Mouse (Mus musculus) adrenal gland, postnatal 36 days (tissue): ENCODE measurements around the gene Nceh1. TPM values are rescaled to one million over a fixed set of nuclear protein-coding genes. Genes with fewer than 3 reads are reported as not detected.
A peak's percentile ranks its signal among the peaks of the same experiment; 100 is the strongest.

Experiments
- DNase-seq, 2 experiments: peaks; one replicate each; pipeline ENCODE4 v3.0.0; 2021; ENCODE audit warnings: mixed read lengths in 1 of 2
- total RNA-seq, 2 experiments: library from RNA; stranded (reverse); gene quantifications; 2 replicates each; pipeline ENCODE4 v1.2.3; 2021

The Nceh1 gene
- total RNA-seq, 2 experiments from 2014 or later, result 91.9 to 225 TPM

DNA sequence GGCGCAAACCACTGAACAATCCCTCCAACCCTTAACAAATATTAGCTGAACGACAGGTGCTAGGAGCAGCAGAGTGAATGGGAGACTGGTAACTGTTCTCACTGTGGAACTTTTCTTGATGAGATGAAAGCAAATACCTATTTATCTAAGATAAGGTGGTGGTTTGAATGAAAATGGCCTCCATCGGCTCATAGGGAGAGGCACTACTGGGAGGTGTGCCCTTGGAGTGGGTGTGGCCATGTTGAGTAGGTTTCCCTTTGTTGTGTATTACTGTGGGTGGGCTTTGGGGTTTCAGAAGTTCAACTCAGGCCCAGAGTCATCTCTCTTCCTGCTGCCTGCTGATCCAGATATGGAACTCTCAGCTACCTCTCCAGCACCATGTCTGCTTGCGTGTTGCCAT lies 8.1 kb downstream of the Nceh1 start:
- DNase-seq, result no peak

DNA sequence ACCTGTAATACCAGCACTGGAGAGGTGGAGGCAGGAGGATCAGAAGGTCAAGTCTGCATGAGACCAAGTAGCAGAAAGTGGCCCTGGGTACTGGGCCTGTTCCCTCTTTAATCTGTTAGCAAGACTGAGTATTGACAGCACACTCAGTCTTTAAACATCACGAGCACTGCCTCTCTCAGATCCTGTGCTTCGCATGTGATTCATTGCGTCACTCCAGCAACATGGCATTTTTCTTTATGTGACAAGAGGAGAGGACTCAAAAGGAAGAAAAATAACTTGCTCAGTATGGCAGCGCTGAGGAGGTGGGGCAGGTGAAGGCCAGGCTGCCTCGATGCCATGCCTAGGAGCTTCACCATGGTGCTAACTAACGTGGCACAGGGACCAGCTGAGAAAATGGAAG lies 9.1 kb downstream of the Nceh1 start:
- DNase-seq, result peak; percentile 28 to 53

DNA sequence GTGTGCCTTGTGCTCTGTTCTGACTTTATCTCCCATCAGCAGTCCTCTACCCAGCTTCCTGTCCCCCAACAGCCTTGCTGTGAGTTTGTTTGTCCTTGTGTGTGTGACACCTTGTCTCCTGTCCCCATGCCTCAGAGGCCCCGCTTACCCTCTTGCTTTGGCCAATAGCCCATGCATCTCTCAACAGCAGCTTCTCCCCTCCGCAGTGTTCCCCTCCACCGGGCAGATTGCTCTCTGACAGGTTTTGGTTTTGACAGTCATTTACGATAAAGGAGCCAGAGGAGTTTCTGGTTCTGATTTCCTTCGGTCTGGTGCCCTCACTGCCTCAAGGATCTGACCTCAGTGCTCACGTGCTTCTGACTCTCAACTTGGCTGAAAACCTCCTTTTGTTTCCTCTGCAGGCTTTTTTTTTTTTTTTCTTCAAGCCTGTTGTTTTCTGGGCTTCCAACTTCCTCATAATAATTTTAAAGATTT lies 11.1 kb downstream of the Nceh1 start:
- DNase-seq, result peak; percentile 43 to 59

DNA sequence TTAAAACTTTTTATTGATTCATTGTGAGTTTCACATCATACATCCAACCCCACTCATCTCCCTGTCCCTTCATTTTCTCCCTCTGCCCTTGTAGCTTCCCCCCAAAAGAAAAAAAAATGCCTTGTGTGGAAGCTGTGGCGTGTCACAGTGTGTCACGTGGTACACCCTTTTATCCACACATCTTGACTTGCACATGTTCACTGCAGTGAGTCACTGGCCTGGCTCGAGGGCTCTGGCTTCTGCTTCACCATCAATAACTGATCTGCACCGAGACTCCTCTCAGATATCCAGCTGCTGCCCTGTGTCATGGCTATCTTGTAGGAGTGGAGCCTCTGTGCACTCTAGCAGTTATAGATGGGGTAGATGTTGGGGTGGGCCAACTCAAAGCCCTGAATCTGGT lies 12.4 kb downstream of the Nceh1 start:
- peak; percentile 70 to 76 for DNase-seq

DNA sequence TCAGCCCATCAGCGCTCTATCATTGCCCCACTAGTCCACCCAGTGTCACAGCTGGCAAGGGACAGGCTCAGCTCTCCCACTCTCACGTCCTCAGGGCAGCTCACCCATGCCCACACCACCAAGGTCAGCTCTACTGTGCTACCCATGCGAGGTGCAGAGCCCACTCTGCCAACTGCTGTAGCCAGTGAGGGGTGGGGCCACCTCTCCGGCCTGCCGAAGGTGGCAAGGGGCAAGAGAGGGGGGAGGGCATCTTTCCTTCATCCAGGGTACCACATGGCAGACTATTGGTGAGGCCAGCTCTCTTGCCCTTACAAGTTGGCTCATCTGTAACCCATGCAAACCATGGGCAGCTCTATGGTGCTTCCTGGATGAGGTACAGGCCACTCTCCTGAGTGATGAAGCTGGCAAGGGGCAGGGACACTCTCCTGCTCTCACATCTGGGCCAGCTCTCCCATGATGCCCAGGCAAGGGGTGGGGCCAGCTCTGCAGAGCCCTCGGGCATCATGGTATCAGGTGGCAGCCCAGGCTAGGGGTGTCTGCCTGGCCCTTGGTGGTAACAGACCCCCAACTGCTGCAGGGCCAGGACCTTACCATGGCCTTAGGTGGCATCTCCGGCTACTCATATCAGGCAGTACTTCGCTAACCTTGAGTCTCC lies 12.9 kb downstream of the Nceh1 start:
- no peak for DNase-seq

DNA sequence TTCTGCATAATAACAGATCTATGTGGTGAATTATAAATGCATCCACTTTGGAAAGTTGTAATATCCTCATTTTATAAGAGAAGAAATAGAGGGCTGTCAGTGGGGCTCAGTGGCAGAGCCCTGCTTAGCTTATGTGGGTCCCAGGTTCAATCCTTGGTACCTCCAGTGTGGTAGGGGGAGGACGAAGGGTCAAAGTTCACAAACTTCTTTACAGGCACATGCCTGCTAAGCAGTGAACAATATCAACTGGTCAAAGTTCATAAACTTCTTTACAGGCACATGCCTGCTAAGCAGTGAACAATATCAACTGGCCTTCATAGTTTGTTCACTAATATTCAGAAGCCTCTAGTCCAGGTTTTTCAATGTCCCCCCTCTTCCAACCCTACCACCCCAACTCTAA lies 13.8 kb downstream of the Nceh1 start:
- DNase-seq, result no peak

DNA sequence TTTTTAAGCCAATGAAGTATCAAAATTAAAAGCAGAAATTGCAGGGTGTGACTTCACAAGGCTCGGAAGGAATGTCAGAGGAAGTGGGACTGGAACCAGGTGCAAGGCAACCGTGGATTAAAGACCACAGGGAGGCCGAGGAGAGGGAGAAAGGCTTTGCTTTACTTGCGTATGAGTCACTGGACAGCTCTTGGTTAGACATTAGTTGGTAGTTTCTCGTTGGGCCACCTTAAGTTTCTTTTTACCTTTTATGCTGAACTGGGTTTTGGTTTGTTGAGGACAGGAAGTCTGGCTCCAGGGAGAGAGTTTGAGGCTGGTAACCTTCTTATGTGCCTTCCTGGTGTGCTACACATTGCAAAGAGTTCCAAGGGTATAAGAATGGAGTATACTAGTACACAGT lies 15.1 kb downstream of the Nceh1 start:
- no peak for DNase-seq

DNA sequence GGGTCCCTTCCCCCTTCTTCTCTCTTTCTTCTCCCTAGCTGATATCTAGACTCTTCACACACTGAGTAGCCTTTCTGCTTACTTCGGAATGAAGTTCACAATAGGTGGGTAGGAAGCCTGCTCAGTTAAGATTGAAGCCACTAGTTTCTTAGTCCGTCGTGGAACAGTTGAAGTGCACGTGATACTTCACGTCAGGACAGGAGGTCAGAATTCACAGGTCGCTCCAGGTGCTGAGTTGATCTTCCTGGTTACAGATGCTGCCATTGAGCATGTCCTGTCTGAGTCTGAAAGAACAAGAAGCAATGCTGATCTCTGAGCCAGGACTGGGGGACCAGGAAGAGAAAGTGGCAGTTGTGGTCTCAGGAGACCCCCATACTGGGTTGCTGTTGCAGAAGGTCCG lies 16.4 kb downstream of the Nceh1 start:
- DNase-seq, result no peak

DNA sequence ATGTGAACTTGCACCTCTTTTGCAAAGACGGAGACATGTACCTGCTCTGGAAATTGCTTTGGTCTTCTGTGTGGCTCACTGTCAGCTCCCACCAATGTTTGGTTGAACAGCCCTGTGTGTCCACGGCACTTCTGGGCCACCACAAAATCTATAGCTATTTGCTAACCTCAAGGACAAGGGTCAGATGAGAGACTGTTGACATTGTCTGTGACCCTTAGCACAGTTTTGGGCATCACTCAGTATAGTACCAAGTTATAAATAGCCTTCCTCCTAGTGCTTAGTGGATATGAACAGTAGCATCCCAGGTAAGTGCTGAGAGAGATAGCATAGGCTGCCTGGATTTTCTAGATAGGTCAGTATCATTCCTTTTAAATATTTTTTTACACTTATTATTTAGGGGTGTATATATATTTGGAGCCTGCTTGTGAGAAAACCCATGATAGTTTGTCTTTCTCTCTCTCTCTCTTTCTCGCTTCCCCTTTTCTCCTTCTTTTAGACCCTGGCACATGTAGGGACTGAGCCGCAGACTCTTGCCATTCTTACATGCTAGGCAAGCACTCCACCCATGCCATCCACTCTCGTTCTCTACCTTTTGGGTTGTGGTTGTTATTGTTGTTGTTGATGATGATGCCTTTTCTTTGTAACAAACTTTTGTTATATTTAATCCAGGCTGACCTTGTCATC lies 19.1 kb downstream of the Nceh1 start:
- no peak for DNase-seq

DNA sequence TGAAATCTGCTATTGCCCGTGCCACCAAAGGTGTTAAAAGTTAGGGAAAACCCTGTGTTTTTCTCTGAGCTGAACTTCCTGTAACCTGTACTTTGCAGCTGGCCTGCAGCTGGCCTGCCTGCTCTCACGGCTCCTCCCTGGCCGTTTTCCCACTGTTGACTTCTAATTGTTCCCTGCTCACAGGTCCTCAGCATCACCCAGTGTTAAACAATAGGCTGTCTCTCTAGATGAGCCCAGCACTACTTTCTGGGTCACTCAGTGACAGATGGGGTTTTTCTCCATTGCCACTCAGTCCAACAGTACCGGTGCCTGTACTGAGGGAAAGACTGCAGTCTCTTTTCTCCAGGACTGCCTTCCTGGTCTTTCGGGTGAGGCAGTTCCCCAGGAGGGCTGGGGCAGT lies 22.3 kb downstream of the Nceh1 start:
- DNase-seq, result peak in 1 of 2 experiments; percentile 22

DNA sequence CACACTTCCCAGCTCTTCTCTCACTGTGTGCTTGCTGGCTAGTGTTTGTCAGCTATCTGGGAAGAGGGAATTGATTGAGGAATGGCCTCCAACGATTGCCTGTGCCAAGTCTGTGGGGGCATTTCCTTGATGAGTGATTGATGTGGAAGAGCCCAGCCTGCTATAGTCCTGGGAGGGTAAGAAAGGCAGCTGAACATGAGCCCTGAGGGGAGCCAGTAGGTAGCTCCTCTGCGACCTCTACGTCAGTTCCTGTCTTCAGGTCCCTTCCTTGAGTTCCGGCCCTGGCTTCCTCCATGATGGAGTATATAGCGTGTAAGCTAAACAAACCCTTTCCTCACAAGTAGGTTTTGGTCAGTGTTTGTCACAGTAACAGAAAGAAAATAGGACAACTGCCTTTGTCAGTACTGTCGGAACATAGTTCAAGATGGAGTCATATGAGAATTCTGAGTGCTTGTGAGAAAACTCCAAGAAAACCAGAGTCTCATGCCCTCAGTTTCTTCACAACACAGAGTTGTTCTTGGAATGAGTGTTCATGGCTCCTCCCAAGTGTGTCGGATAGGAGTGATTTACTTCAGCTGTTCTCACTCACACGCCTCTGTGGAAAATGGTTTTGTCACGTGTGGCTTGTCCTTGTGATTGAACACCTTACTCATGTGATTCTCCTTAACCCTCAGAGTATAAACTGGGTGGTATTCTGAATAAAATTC lies 22.9 kb downstream of the Nceh1 start:
- no peak for DNase-seq

DNA sequence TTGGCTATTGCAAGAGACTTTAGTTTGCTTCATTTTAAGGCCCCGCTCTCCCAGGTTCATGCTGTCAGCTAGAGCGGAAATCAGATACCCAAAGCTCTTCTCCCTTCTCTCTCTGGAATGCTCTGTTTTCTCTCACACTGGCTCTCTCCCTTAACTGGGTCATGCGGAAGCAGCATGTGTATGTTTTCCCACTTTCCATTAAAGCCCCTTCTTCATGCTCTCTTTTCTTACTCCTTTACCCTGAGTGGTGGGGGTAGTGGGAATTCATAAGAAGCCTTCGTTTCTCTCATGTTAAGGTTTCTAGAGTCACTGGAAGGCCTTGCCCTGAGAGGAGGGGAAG lies 23.4 kb downstream of the Nceh1 start:
- no peak for DNase-seq

DNA sequence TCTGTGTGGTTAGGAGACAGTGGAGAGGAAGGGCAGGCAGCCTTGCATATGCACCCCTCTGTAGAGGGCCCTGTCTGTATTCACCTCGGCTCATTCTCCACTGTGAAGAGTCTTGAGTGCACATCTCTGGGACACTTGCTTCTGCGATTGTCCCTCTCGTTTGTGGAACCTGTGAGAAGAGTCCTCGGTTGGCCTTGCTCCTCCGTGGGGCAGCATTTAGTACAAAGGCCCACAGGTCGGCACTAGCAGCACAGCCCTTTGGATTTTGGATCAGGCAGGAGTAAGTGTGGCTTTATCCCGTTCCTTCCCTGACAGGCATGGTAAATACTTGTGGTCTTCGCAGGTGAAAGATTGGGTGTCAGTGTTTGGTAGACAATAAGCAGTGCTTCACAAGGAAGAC lies 23.8 kb downstream of the Nceh1 start:
- no peak for DNase-seq

DNA sequence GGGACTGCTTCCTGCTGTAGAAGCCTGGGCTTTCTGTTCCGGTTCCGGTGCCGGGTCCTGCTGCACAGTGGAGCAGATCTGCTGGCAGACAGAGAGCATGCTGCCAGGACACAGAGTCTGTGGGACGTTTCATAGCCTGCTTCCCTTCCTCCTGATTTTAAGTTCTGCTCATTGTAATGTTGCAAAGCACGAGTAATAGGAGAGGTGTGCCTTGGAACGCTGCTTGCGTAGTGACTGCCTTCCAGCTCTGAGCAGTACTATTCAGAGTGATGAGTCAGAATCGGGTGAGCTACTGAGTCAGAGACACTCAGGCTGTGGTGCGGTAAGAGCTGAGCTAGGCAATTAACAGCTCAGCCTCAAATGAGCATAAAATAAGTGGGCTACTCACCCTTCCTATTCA lies 26.9 kb downstream of the Nceh1 start:
- peak; percentile 53 to 63 for DNase-seq

DNA sequence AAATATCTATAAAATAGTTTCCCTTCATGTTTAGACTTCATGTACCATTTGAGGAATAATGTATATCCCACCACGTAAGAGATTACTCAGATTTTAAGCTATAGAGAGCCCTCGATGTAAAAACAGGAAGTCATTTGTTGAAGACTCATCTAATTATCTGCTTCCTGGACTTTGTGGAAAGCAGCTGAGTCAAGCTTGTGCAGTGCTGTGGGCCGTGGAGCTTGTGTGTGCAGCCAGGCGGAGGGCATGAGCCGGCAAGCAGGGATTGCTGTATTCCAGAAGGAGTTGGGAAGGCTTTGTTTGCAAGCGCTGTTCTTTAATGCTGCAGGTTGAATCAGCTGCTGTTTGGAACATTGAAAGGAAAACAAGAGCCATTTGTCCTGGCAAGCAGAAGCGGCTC lies 27.5 kb downstream of the Nceh1 start:
- DNase-seq, result no peak

DNA sequence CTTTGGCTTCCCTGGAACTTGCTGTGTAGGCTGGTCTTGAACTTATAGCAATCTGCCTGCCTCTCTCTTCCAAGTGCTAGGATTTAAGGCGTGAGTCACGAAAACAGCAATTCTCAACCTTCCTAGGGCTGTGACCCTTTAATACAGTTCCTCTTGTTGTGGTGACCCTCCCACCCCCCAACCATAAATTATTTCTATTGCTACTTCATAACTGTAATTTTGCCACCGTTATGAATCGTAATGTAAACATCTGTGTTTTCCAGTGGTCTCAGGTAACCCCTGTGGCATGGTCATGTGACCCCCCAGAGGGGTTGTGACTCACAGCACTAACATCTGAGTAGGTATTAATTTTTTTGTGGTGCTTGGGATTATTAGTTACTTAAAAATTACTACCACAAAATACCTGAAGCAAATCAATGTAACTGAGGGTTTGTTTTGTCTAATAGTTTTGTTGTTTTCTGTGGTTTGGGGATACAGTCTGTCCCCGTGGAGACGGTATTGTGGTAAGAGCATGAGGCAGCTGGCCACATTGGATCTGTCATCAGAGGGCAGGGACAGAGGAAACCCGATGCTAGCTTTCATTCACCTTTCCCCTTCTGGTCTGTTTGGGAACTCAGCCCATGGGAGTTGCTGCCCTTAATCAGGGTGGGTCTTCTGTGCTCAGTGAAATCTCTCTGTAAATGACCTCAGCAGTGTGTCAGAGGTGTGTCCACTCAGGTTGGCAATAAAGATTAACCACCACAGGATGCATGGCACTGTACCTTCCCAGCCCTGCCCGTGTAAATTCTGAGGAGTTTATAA lies 31.5 kb downstream of the Nceh1 start:
- no peak for DNase-seq

DNA sequence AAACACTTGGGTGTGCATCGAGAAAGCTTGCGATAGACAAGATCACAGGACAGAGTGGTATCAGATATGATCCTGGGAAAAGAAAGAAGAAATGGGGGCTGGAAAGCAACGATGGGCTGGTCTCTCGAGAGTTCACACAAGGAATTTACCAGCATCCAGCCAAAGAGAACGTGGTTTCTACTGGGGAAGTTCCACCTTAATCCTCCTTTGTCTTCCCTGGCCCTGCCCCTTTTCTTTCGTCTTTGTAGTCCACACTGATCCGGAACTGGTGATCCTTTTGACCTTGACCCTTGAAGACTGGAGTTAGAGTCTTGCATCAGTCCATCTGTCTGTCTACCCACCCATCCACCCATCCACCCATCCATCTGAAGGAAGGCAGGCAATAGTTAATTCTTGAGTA lies 34.6 kb downstream of the Nceh1 start:
- DNase-seq, result no peak

DNA sequence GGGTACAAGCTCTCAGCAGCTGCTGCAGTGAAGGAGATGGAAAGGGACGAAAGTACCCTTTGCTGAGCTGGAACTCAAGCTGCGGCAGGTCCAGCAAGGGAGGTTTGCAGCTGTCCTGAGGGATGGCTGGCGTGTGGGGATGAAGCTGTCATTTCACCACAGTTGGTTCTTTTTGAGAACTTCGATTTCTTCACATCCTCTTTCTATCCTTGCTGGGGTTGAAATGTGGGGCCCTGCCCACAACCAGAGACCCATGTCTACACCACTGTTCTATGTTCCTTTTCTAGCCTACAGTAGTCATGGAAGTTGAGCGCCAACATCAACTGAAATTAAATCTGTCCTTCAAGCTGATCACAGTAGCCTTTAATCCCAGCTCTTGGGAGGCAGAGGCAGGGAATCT lies 35.8 kb downstream of the Nceh1 start:
- DNase-seq, result no peak

DNA sequence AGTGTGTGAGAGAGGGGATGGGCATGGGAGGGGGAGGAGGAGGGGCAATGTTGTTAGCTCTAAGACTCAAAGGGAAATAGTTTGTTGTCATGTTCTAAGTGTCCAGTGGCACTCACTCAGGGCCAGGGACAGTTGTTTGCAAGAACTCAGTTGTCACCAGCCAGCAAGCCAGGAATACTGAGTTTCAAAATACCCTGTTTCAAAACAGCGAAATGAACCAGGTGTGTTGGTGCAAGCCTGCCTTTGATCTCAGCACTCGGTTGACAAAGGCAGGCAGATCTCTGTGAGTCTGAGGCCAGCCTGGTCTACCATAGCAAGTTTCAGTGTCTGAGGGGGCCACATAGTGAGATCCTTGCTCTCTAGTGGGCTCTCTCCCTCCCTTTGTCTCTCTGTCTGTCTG lies 39.3 kb downstream of the Nceh1 start:
- DNase-seq, result no peak

DNA sequence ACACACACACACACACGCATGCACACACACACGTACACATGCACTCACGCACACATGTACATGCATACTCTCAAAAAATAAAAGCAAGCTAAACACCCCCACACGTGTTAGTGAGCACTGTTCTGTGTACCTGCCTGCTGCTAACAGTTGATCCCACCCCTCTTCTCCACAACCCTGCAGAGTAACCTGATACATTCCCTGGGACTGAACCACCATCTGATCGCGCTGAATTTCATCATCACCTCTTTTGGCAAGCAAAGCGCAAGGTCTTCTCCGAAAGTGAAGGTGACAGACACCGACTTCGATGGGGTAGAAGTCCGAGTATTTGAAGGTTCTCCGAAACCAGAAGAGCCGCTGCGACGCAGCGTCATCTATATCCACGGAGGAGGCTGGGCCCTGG lies 39.7 kb downstream of the Nceh1 start:
- DNase-seq, result no peak

DNA sequence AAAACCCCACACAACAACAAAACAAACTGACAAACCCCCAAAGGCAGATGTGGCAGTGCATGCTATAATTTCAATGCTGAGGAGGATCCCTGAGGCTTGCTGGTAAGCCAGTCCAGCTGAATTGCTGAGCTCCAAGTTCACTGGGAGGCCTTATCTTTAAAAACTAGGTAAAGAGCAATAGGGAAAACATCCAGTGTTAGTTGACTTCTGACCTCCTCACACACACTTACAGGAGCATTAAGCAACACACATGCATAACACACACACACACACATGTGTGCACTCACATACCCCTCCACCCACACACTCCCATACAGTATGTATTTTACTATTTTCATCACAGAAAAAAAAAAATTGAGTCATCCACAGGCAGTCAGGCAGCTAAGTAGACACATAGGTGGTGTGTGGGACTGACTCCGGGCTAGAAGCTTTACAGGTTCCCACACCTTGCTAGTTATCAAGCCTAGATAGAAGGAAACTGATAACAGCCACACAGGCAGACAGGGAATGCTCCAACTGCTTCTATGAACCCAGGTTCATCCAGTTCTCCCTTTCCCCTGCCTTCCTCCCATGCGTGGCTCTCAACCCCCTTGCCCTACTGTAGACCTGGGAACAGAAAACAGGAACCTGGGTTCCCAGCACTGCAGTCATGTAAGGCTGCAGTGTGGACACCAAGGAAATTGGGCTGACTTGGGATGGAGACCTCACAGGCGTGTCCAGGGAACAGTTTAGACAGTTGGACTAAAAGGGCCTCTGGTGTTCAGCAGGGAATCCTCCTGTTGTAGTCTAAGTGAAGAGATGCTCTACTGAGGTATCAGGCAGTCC lies 45.1 kb downstream of the Nceh1 start:
- DNase-seq, result no peak
